Mouse (Mus musculus) limb, embryonic 11.5 days (tissue): ENCODE results near the gene Iars. TPM values are rescaled to one million over a fixed set of nuclear protein-coding genes. Genes with fewer than 3 reads are reported as not detected.

Source experiments
- ATAC-seq: fragments of 200-750 bp; cut with Nextera tagmentation; 2 replicates; pipeline ENCODE4 v1.8.0; 2017; ENCODE audit warnings: low read depth; ENCODE audit not compliant: insufficient number of reproducible peaks, low FRiP score, low TSS enrichment
- DNase-seq: peaks from one replicate; pipeline ENCODE4 v3.0.0-alpha.2; 2015; ENCODE audit warnings: low spot score
- H3K27ac ChIP-seq: fragments of 300-500 bp; sonication (generic); replicated peaks from 2 replicates; pipeline ENCODE4 v1.5.1; 2014; ENCODE audit warnings: low read depth, mild to moderate bottlenecking, low read length
- H3K27me3 ChIP-seq: fragments of 300-500 bp; sonication (generic); 2 replicates; pipeline ENCODE4 v1.6.1; 2014; ENCODE audit warnings: mild to moderate bottlenecking, low read length, mixed read lengths; ENCODE audit not compliant: control insufficient read depth, insufficient read depth
- H3K36me3 ChIP-seq: fragments of 300-500 bp; sonication (generic); 2 replicates; pipeline ENCODE4 v1.6.1; 2014; ENCODE audit warnings: mild to moderate bottlenecking, low read length, moderate library complexity, mixed read lengths; ENCODE audit not compliant: control insufficient read depth, insufficient read depth
- H3K4me1 ChIP-seq: fragments of 300-500 bp; sonication (generic); 2 replicates; pipeline ENCODE4 v1.6.1; 2014; ENCODE audit warnings: low read length, mixed read lengths; ENCODE audit not compliant: control insufficient read depth, insufficient read depth
- H3K4me2 ChIP-seq: fragments of 300-500 bp; sonication (generic); 2 replicates; pipeline ENCODE4 v1.6.1; 2014; ENCODE audit warnings: low read depth, mild to moderate bottlenecking, moderate library complexity; ENCODE audit not compliant: severe bottlenecking
- H3K4me3 ChIP-seq: fragments of 300-500 bp; sonication (generic); 2 replicates; pipeline ENCODE4 v1.5.1; 2014; ENCODE audit warnings: low read depth, low read length
- H3K9ac ChIP-seq: fragments of 300-500 bp; sonication (generic); 2 replicates; pipeline ENCODE4 v1.6.1; 2014; ENCODE audit warnings: mild to moderate bottlenecking, low read length
- H3K9me3 ChIP-seq: fragments of 300-500 bp; sonication (generic); 2 replicates; pipeline ENCODE4 v1.6.1; 2016; ENCODE audit warnings: low read length; ENCODE audit not compliant: control insufficient read depth
- WGBS: fragments of 180-500 bp; shearing (Covaris S2); extraction: QIAGEN DNeasy Blood & Tissue Kit; methylation state at CpG from one replicate; pipeline ENCODE4 v1.1.7; 2014; 5-methylcytosine and 5-hydroxymethylcytosine counted together
- polyA plus RNA-seq: library from polyadenylated mRNA; unstranded; fragments of >200 nt; fragmentation: Nextera tagmentation; extraction: Ambion mirVana; gene quantifications from 2 replicates; pipeline ENCODE4 v1.2.1, GENCODE M21; 2014

Gene Iars
- polyA plus RNA-seq, result 95.2 and 107 TPM in 2 replicates

- peak within 1 kb of the TSS; percentile 82 for H3K4me2 ChIP-seq
- ATAC-seq (peak; percentile 100), DNase-seq (peak; percentile 100)
- no peaks in the 10 kb centered on the region for H3K36me3 ChIP-seq
- peak within 1 kb of the TSS; percentile 69 for H3K4me3 ChIP-seq
- 0 out of 2 replicates have a peak, but pooled peaks cover 5% of the 10 kb centered on the region for H3K4me1 ChIP-seq
- H3K27me3 ChIP-seq, result no peaks in the 10 kb centered on the region
- no peak within 1 kb of the TSS for H3K27ac ChIP-seq
- peak within 1 kb of the TSS; percentile 75 for H3K9ac ChIP-seq
- no peaks in the 10 kb centered on the region for H3K9me3 ChIP-seq
- WGBS, result 6% methylated on average over 26 of the region's 26 CpGs
Measured at GRCm38 (mm10) chr13:49681351-49682232, at the start of gene Iars. TSS of gene Iars (plus strand) at chr13:49682100.

GRCm38 (mm10) chr13:49639965-49640364, 41.9 kb upstream of the Iars start:
- WGBS, result 90% methylated on average over 2 of the region's 2 CpGs
- Histone ChIP-seq H3K9me3 (no peaks in the 10 kb centered on the region), H3K4me1 (no peaks in the 10 kb centered on the region), H3K27me3 (no peaks in the 10 kb centered on the region), H3K4me2 (no peak overlapping the region), H3K36me3 (peaks cover 2% of the 10 kb centered on the region; the same call in 1 of the 2 replicates), H3K27ac (no peak overlapping the region), H3K9ac (no peak overlapping the region), H3K4me3 (no peak overlapping the region)
- ATAC-seq, result no peak
- no peak for DNase-seq

- no peaks in the 10 kb centered on the region for H3K4me1 ChIP-seq
- no peak overlapping the region for H3K9ac ChIP-seq
- whole genome bisulfite sequencing, result 90% methylated on average over 6 of the region's 6 CpGs
- no peak overlapping the region for H3K4me2 ChIP-seq
- ATAC-seq (no peak), DNase-seq (no peak)
- H3K9me3 ChIP-seq, result no peaks in the 10 kb centered on the region
- H3K4me3 ChIP-seq, result no peak overlapping the region
- H3K36me3 ChIP-seq, result peaks cover 2% of the 10 kb centered on the region; the same call in 1 of the 2 replicates
- no peaks in the 10 kb centered on the region for H3K27me3 ChIP-seq
- H3K27ac ChIP-seq, result no peak overlapping the region
Measured at GRCm38 (mm10) chr13:49642650-49643049, 39.2 kb upstream of the Iars start.

- H3K27ac ChIP-seq, result no peak overlapping the region
- no peaks in the 10 kb centered on the region for H3K27me3 ChIP-seq
- no peaks in the 10 kb centered on the region for H3K9me3 ChIP-seq
- ATAC-seq (no peak), DNase-seq (no peak)
- no peak overlapping the region for H3K9ac ChIP-seq
- no peak overlapping the region for H3K4me2 ChIP-seq
- no peaks in the 10 kb centered on the region for H3K4me1 ChIP-seq
- no peak overlapping the region for H3K4me3 ChIP-seq
- no peaks in the 10 kb centered on the region for H3K36me3 ChIP-seq
Measured at GRCm38 (mm10) chr13:49643669-49644362, 38.1 kb upstream of the Iars start.

GRCm38 (mm10) chr13:49644731-49645529, 37.0 kb upstream of the Iars start:
- Histone ChIP-seq H3K27ac (no peak overlapping the region), H3K9ac (no peak overlapping the region), H3K36me3 (no peaks in the 10 kb centered on the region), H3K9me3 (no peaks in the 10 kb centered on the region), H3K4me2 (no peak overlapping the region), H3K27me3 (no peaks in the 10 kb centered on the region), H3K4me1 (no peaks in the 10 kb centered on the region), H3K4me3 (no peak overlapping the region)
- DNase-seq (no peak), ATAC-seq (no peak)
- 89% methylated on average over 2 of the region's 2 CpGs for WGBS

- Histone ChIP-seq H3K27ac (no peak overlapping the region), H3K9ac (no peak overlapping the region), H3K4me3 (no peak overlapping the region), H3K36me3 (no peaks in the 10 kb centered on the region), H3K4me1 (no peaks in the 10 kb centered on the region), H3K4me2 (no peak overlapping the region), H3K9me3 (no peaks in the 10 kb centered on the region), H3K27me3 (no peaks in the 10 kb centered on the region)
- ATAC-seq, result no peak
- whole genome bisulfite sequencing, result 91% methylated on average over 1 of the region's 1 CpGs
- DNase-seq, result no peak
Measured at GRCm38 (mm10) chr13:49646019-49646418, 35.9 kb upstream of the Iars start.

GRCm38 (mm10) chr13:49651136-49651535, 30.8 kb upstream of the Iars start:
- WGBS, result 61% methylated on average over 2 of the region's 2 CpGs
- Histone ChIP-seq H3K36me3 (no peaks in the 10 kb centered on the region), H3K9ac (no peak overlapping the region), H3K4me1 (peaks cover 4% of the 10 kb centered on the region), H3K27ac (no peak overlapping the region), H3K27me3 (no peaks in the 10 kb centered on the region), H3K4me3 (no peak overlapping the region), H3K4me2 (no peak overlapping the region), H3K9me3 (no peaks in the 10 kb centered on the region)
- ATAC-seq (no peak), DNase-seq (no peak)

GRCm38 (mm10) chr13:49651781-49652351, 30.0 kb upstream of the Iars start:
- no peak overlapping the region for H3K27ac ChIP-seq
- H3K4me2 ChIP-seq, result peak overlapping the region; percentile 62
- DNase-seq (peak; percentile 22), ATAC-seq (no peak)
- H3K4me3 ChIP-seq, result peak overlapping the region; percentile 82
- peaks cover 4% of the 10 kb centered on the region for H3K4me1 ChIP-seq
- H3K9ac ChIP-seq, result peak overlapping the region; percentile 39
- WGBS, result 2% methylated on average over 4 of the region's 4 CpGs
- H3K36me3 ChIP-seq, result no peaks in the 10 kb centered on the region
- H3K27me3 ChIP-seq, result no peaks in the 10 kb centered on the region
- no peaks in the 10 kb centered on the region for H3K9me3 ChIP-seq
